Mouse (Mus musculus): ENCODE data around the gene H2afx. TPM values are rescaled to one million over a fixed set of nuclear protein-coding genes. Genes with fewer than 3 reads are reported as not detected.
A peak's percentile ranks its signal among the peaks of the same experiment; 100 is the strongest.
"Not testable (repeated sequence)": the region's sequence is repeated elsewhere in the genome, so short reads cannot be mapped to it uniquely, and the experiment has no call there.

H2afx gene
- polyA plus RNA-seq, 1 experiment from 2014 or later: 532 TPM

DNA sequence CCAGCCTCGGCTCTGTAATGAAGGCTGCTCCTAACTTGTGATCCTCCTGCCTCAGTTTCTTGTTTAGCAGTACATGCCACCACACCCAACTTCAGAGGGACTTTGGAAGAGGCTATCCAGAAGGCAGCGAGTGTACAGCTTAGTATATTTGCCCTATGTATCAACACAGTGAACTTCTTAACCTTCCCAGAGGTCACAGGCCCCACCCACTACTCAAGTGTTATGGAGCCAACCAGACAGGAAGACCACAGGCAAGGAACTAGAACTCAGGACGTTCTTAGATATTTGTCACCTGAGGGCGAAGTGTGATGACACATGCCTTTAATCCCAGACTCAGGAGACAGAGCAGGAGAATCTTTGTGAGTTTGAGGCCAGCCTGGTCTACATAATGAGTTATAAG lies 13.1 kb downstream of the H2afx start:
- no peak overlapping the region for H3K27ac ChIP-seq (replicated peaks)
- H3K9me3 ChIP-seq (replicated peaks): no peaks in the 10 kb centered on the region; the same call in 1 of the 2 replicates
- H3K4me3 ChIP-seq: no peak overlapping the region
- no peak for DNase-seq (ENCODE audit: low spot score)
- no peaks in the 10 kb centered on the region for H3K27me3 ChIP-seq (ENCODE audit: low read depth, poor library complexity, severe bottlenecking)
- peaks cover 15% of the 10 kb centered on the region for H3K4me1 ChIP-seq
- peaks cover 73% of the 10 kb centered on the region for H3K36me3 ChIP-seq
- 94% methylated on average over 4 of the region's 4 CpGs for WGBS

DNA sequence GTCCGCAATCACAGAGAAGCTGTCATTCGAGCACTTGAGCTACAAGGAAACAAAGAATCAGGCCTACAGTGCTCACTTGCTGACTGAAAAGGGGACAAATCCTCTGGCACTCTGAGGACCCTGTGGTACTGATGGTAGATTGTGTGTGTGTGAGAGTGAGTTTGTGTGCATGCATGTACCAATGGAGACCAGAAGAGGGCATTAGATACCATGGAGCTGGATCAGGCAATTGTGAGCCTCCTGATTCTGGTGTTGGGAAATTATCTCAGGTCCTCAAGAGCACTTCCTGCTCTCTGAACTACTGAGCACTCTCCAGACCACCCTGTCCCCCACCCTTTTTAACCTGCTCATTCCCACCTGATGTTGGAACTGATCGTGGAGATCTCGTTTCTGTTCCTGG lies 14.1 kb downstream of the H2afx start:
- Histone ChIP-seq H3K4me3 (no peak overlapping the region), H3K27ac (replicated peaks) (no peak overlapping the region), H3K36me3 (peaks cover 82% of the 10 kb centered on the region), H3K27me3 (ENCODE audit: low read depth, poor library complexity, severe bottlenecking) (no peaks in the 10 kb centered on the region), H3K9me3 (replicated peaks) (no peaks in the 10 kb centered on the region; the same call in 1 of the 2 replicates), H3K4me1 (peaks cover 6% of the 10 kb centered on the region; the same call in 1 of the 2 replicates)
- DNase-seq (ENCODE audit: low spot score): no peak
- WGBS: 98% methylated on average over 4 of the region's 4 CpGs

DNA sequence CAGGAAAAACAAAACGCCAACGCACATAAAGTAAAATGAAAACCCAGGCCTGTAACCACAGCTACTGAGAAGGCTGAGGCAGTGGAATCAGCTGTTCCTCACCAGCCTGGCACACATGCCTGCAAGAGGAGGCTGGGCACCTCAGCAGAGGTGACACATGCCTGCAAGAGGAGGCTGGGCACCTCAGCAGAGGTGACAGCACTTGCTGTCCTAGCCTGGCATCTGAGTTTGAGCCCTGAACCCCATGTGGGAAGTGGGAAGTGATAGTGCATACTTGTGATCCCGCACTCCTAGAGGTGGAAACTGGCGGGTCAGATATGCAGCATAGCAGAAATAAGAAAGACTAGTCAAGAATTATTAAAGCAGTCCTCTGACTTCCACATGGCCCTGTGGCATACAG lies 16.9 kb downstream of the H2afx start:
- 92% methylated on average over 4 of the region's 4 CpGs for WGBS
- H3K9me3 ChIP-seq (replicated peaks): no peaks in the 10 kb centered on the region; the same call in 1 of the 2 replicates
- H3K4me1 ChIP-seq: no peaks in the 10 kb centered on the region
- H3K27ac ChIP-seq (replicated peaks): no peak overlapping the region
- H3K36me3 ChIP-seq: peaks cover 100% of the 10 kb centered on the region
- DNase-seq (ENCODE audit: low spot score): no peak
- H3K4me3 ChIP-seq: no peak overlapping the region
- H3K27me3 ChIP-seq (ENCODE audit: low read depth, poor library complexity, severe bottlenecking): no peaks in the 10 kb centered on the region

DNA sequence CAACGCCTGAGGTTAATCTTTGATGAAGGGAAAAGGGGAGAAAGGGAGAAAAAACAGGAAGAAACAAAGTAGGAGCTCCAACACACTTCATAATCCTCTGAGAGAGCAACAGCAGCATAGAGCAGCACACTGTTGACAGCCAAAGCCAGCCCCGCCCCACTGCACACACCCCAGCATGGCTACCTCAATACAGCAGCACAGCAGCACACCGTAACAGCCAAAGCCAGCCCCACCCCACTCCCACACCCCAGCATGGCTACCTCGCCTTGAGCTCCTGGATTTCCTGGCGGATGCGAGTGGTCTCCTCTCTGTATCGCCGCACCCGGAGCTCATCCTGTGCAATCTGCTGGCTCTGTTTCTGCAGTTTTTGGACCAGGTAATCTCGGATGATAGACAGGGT lies 17.8 kb downstream of the H2afx start:
- Histone ChIP-seq H3K4me1 (no peaks in the 10 kb centered on the region), H3K36me3 (peaks cover 100% of the 10 kb centered on the region), H3K27ac (replicated peaks) (no peak overlapping the region), H3K27me3 (ENCODE audit: low read depth, poor library complexity, severe bottlenecking) (no peaks in the 10 kb centered on the region), H3K9me3 (replicated peaks) (no peaks in the 10 kb centered on the region; the same call in 1 of the 2 replicates), H3K4me3 (no peak overlapping the region)
- no peak for DNase-seq (ENCODE audit: low spot score)
- WGBS: 93% methylated on average over 10 of the region's 10 CpGs

DNA sequence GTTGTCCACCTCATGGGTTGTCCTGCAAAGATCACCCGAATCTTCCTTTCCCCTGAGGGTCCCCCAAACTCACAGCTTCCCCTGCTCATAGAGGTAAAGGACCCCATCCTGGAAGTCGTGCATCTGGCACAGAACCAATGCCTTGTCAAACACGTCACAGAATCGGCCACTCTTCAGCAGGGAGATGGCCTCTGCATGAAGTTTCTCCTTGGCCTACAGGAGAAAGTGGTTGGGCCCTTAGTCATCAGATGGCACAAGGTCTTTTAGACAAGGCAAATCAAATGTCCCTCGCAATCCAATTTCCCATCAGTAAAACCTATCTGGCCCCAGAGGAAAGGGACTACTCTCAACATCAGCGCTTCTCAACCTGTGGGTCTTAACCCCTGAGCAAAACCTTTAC lies 18.6 kb downstream of the H2afx start:
- DNase-seq (ENCODE audit: low spot score): no peak
- Histone ChIP-seq H3K4me1 (no peaks in the 10 kb centered on the region), H3K36me3 (peaks cover 100% of the 10 kb centered on the region), H3K4me3 (no peak overlapping the region), H3K27ac (replicated peaks) (no peak overlapping the region), H3K27me3 (ENCODE audit: low read depth, poor library complexity, severe bottlenecking) (no peaks in the 10 kb centered on the region), H3K9me3 (replicated peaks) (no peaks in the 10 kb centered on the region; the same call in 1 of the 2 replicates)
- WGBS: 92% methylated on average over 6 of the region's 6 CpGs

DNA sequence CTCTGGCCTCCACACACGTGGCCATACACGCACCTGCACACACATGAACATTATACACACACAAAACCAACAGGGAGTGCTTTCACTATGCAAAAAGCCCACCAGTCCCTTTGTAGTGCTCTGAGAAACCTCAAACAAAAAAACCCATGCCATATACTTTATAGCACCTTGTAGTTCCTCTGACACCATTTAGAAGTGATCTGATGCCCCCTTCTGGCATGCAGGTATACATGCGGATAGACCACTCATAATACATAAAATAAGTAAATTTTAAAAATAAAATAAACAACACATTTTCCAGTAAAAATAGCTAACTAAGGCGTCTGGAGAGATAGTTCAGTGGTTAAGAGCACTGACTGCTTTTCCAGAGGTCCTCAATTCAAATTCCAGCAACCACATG lies 22.7 kb downstream of the H2afx start:
- Histone ChIP-seq H3K36me3 (peaks cover 76% of the 10 kb centered on the region), H3K27me3 (ENCODE audit: low read depth, poor library complexity, severe bottlenecking) (no peaks in the 10 kb centered on the region), H3K4me1 (peaks cover 8% of the 10 kb centered on the region), H3K9me3 (replicated peaks) (no peaks in the 10 kb centered on the region), H3K27ac (replicated peaks) (no peak overlapping the region), H3K4me3 (no peak overlapping the region)
- 82% methylated on average over 4 of the region's 4 CpGs for WGBS
- no peak for DNase-seq (ENCODE audit: low spot score)

DNA sequence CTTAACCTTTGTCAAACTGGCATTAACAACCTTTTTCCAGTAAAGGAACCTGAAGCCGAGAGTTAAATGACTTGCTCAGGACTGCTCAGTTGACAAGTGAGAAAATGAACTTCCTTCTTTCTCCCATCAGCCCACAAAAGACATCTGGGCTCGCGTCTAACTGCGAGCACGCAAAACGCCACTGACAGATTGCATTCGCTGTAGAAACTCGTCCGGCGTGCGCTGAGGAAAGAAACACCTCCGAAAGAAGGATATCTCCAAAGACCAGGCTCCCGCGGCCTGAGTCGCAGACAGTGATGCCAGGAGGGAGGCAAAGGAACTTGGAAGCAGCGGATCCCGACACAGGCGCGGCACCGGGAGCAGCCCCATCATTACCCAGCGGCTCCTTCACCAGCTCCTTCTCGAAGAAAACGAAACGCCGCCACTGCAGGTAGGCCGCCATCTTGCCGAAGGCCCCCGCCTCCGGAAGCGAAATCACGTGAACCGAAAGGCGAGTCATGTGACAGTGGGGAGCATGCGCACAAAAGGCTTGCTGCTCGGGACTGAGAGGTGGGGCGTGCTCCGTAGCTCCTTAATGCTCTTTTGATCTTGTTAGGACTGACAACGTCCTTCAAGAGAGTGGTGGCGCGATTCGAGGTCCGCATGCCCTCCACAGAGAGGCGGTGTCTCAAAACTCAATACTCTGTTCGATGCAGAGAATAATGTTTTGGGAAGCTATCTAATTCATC lies 26.9 kb downstream of the H2afx start, which contains the start of gene Vps11:
Vps11 (minus strand) TSS at position 481 of the 728 bp plus-strand sequence.
- H3K27ac ChIP-seq (replicated peaks): peak within 1 kb of the TSS; percentile 85
- WGBS: under 1% methylated on average over 44 of the region's 44 CpGs
- peak; percentile 98 for DNase-seq (ENCODE audit: low spot score)
- H3K9me3 ChIP-seq (replicated peaks): no peaks in the 10 kb centered on the region
- peak within 1 kb of the TSS; percentile 77 for H3K4me3 ChIP-seq
- no peaks in the 10 kb centered on the region for H3K27me3 ChIP-seq (ENCODE audit: low read depth, poor library complexity, severe bottlenecking)
- H3K36me3 ChIP-seq: peaks cover 35% of the 10 kb centered on the region
- peaks cover 8% of the 10 kb centered on the region for H3K4me1 ChIP-seq

DNA sequence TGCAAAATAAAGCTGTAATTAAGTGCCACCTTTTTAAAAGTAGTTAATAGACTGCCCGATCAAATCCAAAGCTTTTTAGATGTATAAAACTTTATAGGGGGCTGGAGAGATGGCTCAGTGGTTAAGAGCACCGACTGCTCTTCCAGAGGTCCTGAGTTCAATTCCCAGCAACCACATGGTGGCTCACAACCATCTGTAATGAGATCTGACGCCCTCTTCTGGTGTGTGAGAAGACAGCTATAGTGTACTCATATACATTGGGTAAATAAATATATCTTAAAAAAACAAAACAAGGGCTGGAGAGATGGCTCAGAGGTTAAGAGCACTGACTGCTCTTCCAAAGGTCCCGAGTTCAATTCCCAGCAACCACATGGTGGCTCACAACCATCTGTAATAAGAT lies 27.4 kb downstream of the H2afx start:
- not testable (repeated sequence) for H3K4me1 ChIP-seq; DNase-seq (ENCODE audit: low spot score); H3K27me3 ChIP-seq (ENCODE audit: low read depth, poor library complexity, severe bottlenecking); H3K9me3 ChIP-seq (replicated peaks)
- H3K4me3 ChIP-seq: peak overlapping the region; percentile 77
- H3K36me3 ChIP-seq: peaks cover 29% of the 10 kb centered on the region
- WGBS: 50% methylated on average over 4 of the region's 4 CpGs
- peak overlapping the region; percentile 85 for H3K27ac ChIP-seq (replicated peaks)

DNA sequence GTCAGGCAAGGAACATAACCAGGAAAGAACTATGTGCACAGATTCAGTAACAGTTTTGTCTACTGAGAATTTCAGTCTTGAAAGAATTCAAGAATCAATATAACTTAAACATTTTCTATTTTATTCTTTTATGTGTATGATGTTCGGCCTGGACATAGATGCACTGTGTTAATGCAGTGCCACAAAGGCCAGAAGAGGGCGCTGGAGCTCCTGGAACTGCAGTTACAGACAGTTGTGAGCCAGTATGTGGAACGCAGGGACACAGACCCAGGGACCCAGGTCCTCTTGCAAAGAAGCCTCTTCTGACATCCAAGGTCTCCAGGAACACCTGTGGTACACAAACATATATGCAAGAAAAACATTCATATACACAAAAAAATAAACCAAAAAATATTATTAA lies 30.0 kb downstream of the H2afx start:
- DNase-seq (ENCODE audit: low spot score): no peak
- no peak overlapping the region for H3K4me3 ChIP-seq
- H3K4me1 ChIP-seq: peaks cover 8% of the 10 kb centered on the region
- no peak overlapping the region for H3K27ac ChIP-seq (replicated peaks)
- 71% methylated on average over 3 of the region's 3 CpGs for WGBS
- no peaks in the 10 kb centered on the region for H3K27me3 ChIP-seq (ENCODE audit: low read depth, poor library complexity, severe bottlenecking)
- no peaks in the 10 kb centered on the region for H3K9me3 ChIP-seq (replicated peaks)
- peaks cover 5% of the 10 kb centered on the region for H3K36me3 ChIP-seq

DNA sequence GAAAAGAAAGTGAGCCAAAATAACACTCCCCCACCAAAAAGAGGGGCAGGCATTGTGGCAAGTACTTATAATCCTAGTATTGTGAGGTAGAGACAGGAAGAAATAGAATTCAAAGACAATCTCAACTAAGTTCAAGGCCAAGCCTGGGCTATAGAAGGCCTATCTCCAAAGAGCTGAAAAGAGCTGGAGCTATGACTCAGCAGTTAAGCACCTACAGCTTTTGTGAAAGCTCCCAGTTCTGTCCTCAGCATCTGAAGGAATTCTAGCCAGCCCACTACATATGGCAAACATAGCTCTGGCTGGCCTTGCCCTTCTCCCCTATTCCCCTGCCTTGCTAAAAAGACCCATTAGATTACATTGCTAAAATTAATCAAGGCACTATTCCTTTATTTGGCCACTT lies 38.9 kb downstream of the H2afx start:
- Histone ChIP-seq H3K9me3 (replicated peaks) (no peaks in the 10 kb centered on the region), H3K36me3 (0 out of 2 replicates have a peak, but pooled peaks cover 3% of the 10 kb centered on the region), H3K27ac (replicated peaks) (no peak overlapping the region), H3K4me3 (no peak overlapping the region), H3K4me1 (peaks cover 9% of the 10 kb centered on the region), H3K27me3 (ENCODE audit: low read depth, poor library complexity, severe bottlenecking) (no peaks in the 10 kb centered on the region)
- DNase-seq (ENCODE audit: low spot score): no peak

DNA sequence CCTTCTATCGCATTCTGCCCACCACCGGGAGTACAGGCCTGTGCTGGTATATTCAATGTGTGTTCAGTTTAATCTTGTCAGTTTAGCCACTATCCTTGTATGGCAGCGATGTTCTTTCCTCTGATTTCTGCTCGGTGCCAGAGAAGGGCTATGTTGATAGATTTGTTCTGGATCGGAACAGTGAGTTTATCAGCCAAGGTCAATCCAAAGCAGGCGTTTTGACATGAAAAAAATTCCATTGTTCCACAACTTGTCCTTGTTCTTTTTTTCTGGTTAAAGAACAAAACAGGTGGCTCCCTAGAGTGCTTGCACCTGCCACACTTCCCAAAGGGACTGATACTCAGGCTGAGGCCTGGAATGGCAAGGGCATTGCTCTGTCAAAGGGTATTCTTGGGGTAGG lies 41.6 kb downstream of the H2afx start:
- no peak overlapping the region for H3K4me3 ChIP-seq
- H3K27ac ChIP-seq (replicated peaks): no peak overlapping the region
- H3K9me3 ChIP-seq (replicated peaks): no peaks in the 10 kb centered on the region
- 92% methylated on average over 6 of the region's 6 CpGs for WGBS
- no peaks in the 10 kb centered on the region for H3K27me3 ChIP-seq (ENCODE audit: low read depth, poor library complexity, severe bottlenecking)
- H3K4me1 ChIP-seq: peaks cover 27% of the 10 kb centered on the region
- peaks cover 11% of the 10 kb centered on the region for H3K36me3 ChIP-seq
- no peak for DNase-seq (ENCODE audit: low spot score)

DNA sequence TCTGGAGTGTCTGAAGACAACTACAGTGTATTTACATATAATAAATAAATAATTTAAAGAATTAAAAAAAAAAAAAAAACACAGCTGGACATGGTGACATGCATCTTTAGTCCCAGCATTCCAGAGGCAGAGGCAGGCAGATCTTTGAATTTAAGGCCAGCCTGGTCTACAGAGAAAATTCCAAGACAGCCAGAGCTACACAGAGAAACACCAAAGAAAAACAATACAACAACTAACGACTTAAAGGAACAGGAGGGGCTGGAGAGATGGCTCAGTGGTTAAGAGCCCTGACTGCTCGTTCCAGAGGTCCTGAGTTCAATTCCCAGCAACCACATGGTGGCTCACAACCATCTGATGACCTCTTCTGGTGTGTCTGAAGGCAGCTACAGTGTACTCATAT lies 42.8 kb downstream of the H2afx start:
- H3K4me1 ChIP-seq: peaks cover 31% of the 10 kb centered on the region
- WGBS: 92% methylated on average over 2 of the region's 2 CpGs
- not testable (repeated sequence) for H3K9me3 ChIP-seq (replicated peaks); H3K27me3 ChIP-seq (ENCODE audit: low read depth, poor library complexity, severe bottlenecking); H3K4me3 ChIP-seq; H3K27ac ChIP-seq (replicated peaks); DNase-seq (ENCODE audit: low spot score)
- H3K36me3 ChIP-seq: peaks cover 23% of the 10 kb centered on the region

DNA sequence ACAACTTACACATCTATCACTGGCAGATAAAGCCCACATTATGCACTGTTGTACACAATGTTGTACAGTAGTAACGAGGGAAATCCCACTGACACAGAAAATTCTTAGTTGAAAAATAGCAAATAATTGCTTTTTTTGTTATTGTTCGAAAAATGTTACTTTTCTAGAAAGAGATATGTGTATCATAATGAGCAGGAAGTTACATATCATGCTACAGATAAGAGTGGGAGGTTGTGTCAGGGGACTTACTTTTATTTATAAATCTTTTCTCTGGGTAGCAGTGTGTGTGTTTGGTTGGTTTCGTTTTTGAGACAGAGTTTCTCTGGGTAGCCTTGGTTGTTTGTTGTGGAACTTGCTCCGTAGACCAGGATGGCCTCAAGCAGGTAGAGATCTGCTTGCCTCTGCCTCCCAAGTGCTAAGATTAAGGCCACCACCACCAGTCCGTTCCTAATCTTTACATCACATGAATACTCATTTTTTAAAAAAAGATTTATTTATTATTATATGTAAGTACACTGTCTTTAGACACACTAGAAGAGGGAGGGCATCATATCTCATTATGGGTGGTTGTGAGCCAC lies 43.7 kb downstream of the H2afx start:
- H3K36me3 ChIP-seq: peaks cover 32% of the 10 kb centered on the region
- DNase-seq (ENCODE audit: low spot score): no peak
- H3K9me3 ChIP-seq (replicated peaks): no peaks in the 10 kb centered on the region
- no peaks in the 10 kb centered on the region for H3K27me3 ChIP-seq (ENCODE audit: low read depth, poor library complexity, severe bottlenecking)
- peaks cover 31% of the 10 kb centered on the region for H3K4me1 ChIP-seq
- H3K27ac ChIP-seq (replicated peaks): peak overlapping the region; percentile 94
- H3K4me3 ChIP-seq: peak overlapping the region; percentile 92
- 87% methylated on average over 5 of the region's 5 CpGs for whole genome bisulfite sequencing

All from midbrain, embryonic 10.5 days (tissue).